Mouse (Mus musculus) 3134 (cell line): ENCODE data around the gene Gm3285.

ENCODE experiments used
- DNase-seq: peaks from one replicate; pipeline ENCODE4 v3.0.0-alpha.2; 2011; ENCODE audit warnings: low spot score; ENCODE audit not compliant: insufficient read length; ENCODE audit errors: extremely low read depth

The Gm3285 gene

DNA sequence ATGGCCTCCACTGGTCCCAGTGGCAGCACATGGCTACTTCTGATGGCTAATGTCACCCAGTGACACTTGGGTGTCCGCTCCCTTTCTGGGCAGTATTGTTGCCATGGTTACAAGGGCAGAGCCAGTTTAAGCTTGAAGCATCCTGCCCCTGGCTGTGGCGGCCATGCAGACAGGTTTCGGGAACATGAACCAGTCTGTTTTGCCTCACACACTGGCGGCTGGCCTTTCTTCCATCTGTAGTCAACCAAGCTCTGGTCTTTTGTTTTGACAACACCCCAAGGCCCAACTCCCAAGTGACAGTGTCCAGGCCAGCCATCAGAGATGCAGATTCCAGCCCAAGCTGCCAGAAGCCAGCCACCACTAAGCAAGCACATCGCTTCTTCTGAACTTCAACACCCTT, 33.8 kb downstream of the Gm3285 start:
- no peak for DNase-seq

DNA sequence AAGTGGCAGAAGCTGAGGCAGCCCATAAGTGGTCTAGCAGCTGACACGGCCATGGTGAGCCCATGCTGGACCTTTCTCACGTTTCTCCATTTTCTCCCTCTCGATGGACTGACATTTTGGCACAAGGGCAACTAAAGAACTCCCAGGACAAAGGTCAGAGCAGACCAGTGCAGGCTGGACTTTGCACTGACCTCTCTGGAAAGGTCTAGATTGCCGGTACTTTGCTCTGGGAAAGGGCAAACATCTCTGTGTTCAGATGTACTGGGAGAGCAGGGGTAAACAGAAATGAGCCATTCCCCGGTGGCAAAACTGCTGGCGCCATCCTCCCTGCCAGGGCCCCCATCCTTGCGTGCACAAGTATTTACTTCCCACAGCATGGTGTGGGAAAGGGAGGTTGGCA, 38.4 kb downstream of the Gm3285 start:
- DNase-seq = no peak

DNA sequence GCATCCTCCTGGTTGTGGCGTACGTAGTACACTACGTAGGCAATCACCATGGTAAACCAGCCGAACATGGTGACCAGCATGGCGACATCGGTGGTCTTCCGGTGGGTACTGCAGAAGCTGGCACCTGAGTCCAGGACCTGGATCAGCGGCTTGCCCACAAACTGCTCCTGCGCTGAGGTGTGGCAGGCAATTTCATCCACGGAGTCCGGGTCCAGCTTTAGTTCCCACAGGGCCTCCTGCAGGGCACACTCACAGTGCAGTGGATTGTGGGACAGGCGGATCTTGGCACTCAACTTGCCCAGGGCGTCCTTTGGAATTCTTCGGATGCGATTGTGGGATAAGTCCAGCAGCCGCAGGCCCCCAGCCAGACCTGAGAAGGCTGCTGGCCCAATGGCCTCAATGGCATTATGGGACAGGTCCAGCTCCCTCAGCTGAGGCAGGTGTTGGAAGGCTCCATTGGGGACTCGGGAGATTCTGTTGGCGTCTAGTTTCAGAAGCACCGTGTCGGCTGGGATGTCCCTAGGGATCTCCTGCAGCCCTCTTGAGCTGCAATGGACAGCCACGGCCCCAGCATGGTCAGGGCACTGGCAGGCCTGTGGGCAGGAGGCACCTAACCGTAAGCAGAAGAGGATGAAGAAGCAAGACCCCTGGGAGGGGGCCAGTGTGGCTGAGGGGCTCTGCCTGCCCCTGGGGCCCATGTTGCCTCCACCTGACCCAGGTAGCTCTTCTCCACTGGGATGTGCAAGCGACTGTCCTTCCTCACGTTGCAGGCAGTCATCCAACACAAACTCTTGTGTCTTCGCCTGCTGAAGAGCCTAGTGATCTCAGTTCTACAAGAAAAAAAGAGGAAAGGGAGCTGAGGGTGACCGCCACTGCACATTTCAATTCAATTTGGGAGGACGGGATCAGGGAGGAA, 39.4 kb downstream of the Gm3285 start:
- DNase-seq = no peak

DNA sequence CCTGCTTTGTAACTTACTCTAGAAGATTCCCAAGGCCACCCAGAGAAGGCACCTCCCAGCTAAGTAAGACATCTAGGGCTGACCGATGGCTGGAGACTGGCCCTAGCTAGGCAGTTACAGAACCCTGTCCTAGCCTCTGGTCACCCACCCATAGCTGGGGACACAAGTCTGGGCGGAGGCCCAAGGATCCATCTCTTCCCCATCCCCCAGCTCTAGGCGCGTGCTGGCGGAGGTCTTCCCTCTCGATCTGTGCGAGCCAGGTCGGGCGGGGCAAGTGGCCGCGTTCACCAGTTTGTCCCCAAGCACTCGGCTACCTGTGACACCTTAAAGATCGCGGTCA, 40.1 kb downstream of the Gm3285 start:
- no peak for DNase-seq

DNA sequence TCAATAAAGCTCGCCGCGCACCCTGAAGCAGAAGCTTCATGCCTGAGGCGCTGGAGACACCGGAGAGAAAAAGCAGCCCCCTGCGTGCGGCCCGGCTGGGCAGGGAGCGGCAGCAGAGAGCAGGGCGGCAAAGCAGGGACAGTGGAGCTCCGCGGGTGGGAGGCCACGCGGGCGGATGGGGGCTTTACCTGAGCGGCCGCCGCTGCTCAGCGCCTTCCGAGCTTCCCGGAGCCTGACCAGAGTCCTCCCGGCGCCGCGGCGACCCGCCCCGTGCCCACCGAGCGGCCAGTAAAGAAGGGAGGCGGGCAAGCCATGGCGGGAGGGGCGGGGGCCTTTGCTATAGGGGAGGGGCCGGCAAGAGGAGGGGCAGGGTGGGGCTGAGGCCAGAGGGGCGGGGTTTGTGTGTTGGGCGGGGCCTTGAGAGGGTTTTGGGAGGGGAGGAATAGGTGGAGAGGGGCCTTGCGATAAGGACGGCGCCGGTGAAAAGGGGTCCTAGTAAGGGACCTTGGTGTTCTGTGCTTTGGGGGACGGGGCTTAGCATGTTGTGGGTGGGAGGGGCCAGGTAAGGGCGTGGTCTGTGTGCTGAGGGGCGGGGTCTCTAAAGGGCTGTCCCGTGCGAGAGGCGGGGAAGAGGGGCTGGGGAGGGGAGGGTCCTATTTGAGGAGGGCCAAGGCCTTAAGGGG, 40.6 kb downstream of the Gm3285 start, which contains the start of gene Lrrc3:
TSS of gene Lrrc3 (minus strand) at position 326 of the 683 bp plus-strand sequence.
- no peak for DNase-seq

DNA sequence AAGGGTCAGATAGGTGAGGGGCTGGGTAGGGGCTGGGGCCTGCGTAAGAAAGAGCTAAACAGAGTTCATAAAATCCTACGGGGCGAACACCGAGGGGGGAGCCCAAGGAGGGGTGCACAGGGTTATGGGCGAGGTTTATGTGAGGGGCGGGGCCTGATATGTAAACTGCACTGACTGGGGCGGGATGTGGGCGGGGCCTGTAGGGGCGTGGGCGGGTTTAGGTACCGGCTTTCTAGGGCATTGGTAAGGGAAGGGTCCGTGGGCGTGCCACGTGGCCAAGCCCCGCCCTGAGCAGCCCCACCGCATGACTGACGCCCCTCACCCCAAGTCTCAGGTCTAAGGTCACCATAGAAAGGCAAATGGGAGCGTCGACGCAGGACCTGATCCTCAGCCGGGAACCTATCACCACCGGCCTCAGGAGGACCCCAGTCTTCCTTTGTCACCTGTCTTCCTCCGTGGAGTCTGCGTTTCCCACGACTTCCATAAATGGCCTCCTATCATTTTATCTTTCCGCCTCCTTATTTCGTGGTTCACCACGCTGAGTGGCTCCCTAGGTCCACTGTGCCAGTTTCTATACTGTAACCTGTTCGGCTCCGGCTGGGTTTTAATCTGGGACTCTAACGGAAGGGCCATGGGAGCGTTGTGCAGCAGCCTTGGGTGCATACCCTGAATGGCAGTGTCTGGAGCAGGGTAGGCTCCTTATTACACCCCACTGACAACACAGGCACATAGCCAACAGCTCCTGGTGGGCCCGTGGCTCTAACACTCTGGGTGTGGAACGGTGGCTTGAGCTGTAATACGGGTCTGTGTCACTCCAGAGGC, 41.3 kb downstream of the Gm3285 start:
- no peak for DNase-seq
